Mouse (Mus musculus) gastrocnemius, postnatal 14 days (tissue): ENCODE results near the gene Hoxd13. TPM values are rescaled to one million over a fixed set of nuclear protein-coding genes. Genes with fewer than 3 reads are reported as not detected.

Experiments used
- DNase-seq: peaks from one replicate; pipeline ENCODE4 v3.0.0; 2021; ENCODE audit warnings: mixed read lengths
- intact Hi-C: fragments of 180-260 bp; cut with DNase I; formaldehyde crosslinking; loops from one replicate; pipeline ENCODE4 v1.15.1; 2025; ENCODE audit warnings: low total_unique reads
- total RNA-seq, 2 experiments: library from RNA; stranded (reverse); gene quantifications; 2 replicates each; pipeline ENCODE4 v1.2.3; 2021

Gene Hoxd13
- total RNA-seq, 2 experiments from 2014 or later, result not detected

DNA sequence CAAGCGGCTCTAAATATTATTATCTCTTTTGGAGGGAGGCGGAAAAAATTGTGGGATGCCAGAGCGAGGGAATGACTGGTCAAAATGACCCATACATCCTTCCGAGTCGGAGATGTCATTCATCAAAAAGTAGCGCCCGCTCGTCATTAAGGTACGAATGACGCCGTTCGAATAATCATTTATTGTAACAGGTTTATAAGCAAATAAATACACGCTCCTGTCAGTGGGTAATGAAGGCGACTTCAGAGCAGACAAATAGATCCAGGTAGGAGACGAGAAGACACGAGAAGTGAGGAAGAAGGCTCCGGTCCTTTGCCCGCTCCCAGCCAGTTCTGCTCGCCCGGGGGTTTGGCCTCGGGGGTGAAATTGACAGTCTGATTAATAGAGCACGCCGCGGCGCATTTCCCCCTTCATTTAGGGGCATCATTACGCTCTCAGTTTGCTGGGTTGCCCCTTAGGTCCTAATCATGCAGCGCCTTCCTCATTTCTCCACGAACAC lies 8.6 kb upstream of the Hoxd13 start, which contains the start of gene Evx2:
Gene Evx2 (minus strand): TSS at position 51 of the 499 bp plus-strand sequence.
- intact Hi-C loops, result loop anchor here (5.0 kb wide), 2 partner anchors 357 to 597 kb away; no protein-coding TSS in a partner anchor
- DNase-seq, result no peak

DNA sequence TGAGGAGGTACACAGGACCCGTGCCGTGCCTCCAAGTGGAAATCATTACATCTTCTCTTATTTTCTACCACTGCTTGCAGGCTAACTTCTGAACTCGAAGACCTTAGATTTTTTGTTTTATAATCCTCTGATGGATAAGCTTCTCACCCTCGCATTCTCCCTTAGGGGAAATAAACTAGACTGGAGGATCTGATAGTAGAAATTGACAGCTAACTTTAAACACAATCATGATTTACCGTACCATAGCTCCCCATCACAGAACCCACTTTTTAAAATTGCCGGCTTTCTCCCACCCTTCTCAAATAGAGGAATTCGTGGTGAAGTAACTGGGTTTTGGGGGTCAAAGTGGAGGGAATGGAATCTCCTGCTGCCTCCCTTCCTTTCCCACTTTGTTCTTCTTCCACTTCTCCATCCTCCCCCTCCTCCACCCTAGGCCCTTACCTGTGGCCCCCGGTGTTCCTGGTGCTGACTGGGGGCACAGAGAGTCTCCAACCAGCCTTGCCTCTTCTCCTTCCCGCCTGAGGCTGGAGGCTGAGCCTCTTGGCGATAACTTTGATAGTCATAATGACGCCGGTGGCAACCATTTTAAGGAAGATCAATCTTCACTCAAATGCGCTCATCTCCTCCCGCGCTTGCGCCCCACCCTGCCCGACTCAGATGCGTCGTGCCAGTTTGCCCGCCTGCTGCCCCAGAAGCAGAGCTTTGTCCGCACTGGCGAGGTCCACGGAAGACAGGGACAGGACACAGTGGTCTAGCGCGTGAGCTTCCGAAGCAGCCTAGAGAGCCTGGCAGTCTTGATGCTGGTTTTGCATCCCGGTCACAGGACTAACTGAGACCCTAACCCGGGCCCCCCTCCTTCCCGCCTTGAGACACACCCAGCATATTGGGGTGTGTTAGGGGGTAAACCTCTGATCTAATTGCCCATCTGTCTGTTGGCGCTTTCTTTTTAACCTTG lies 7.4 kb upstream of the Hoxd13 start:
- no peak for DNase-seq
- intact Hi-C loops, result no loop called here

DNA sequence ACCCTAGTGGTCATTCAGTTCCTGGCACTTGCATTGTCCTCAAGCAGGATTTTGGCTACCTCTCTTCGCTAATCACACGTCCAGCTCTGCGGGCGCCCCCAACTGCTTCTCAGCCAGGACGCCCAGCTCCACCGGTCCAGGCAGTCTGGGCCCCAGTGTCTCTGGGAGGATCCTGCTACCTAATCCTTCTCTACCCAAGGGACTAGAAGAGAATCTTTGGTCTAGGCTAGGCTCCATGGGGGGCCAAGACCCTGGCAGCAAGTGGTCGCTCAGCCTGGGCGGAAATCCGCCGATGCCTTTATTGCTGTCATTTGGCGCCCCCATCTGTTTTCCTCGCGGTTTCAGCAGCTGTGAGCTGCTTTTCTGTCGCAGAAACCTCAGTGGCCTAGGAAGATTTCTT lies 6.4 kb upstream of the Hoxd13 start:
- DNase-seq, result no peak
- intact Hi-C loops, result no loop called here

DNA sequence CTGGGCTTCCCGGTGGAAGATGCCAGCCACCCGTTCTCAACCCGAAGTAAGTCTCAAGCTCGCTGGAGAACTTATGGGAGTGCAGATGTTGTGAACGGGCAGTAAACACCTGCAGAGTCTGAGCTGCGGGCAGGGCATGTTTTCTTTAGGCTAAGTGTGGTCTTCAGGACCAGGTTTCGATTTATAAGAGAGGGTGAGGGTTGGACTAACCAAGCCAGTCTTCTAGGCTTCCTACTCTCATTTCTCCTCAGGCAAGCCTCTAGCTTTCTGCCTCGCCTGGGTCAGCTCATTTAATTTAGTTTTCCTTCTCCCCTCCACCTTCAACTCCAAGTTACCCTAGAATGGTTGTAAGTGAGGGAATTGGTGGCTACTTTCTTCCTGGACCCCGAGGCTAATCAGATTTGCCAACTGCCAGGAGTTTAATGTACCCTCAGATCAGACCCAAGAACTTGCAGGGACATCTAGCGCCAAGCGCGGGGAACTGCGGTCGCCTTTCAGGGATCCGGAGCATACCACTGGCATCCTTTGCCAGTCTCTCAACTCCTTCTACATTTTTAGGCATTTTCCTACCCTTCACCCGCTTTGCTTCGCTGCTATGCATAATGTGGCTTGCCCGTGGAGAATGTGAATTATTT lies 4.7 kb upstream of the Hoxd13 start:
- intact Hi-C loops, result no loop called here
- no peak for DNase-seq

DNA sequence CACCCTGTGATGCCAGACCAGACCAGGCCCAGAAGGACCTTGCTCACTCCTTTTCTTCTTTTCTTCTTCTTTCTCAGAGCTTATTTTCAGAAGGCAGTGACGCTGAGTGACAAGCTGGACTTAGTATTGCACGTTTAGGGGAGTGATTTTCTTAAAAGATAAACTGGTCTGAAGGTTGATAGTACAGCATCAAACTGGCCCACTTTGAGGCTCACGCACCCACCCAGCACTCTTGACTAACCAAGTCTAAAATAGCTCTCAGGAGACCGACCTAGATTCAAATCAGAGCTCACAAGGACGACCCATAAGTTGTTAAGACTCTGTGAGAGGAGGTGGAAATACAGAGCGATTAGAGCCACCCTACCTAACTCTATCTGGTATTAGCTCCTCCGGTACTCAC lies 1.7 kb upstream of the Hoxd13 start:
- intact Hi-C loops, result no loop called here

DNA sequence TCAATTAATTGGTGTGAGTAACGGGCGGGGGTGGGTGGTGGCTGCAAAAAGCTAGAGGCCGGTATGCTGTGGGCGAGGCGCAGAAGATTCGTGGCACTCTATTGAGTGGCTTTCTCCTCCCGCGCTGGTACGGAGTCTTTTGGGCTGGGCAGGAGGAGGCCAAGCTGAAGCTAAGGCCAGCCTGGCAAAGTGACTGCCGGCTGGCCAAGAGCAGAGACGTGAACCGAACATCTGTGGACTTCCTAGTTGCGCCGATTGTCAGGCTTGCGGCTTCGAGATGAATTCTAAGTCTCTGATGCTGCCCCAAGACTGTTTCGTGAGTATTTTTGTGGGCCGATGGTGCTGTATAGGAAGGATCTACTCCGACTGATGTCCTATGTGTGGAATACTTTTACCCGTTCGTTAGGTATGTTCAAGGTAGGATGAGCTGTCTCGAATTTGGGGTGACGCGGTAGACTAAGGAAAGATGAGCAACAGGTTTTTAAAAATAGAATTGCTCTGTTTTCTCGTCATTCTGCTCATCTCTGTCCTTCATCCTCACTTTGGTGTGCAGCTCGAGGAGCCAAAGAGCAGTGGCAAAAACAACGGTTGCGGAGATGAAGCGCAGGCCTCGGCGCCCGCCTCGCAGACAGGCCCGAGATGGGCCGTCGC lies 794 bp upstream of the Hoxd13 start:
- intact Hi-C loops, result no loop called here

More for the DNA sequence above, 1.7 kb upstream of the Hoxd13 start:
- no peak for DNase-seq

DNA sequence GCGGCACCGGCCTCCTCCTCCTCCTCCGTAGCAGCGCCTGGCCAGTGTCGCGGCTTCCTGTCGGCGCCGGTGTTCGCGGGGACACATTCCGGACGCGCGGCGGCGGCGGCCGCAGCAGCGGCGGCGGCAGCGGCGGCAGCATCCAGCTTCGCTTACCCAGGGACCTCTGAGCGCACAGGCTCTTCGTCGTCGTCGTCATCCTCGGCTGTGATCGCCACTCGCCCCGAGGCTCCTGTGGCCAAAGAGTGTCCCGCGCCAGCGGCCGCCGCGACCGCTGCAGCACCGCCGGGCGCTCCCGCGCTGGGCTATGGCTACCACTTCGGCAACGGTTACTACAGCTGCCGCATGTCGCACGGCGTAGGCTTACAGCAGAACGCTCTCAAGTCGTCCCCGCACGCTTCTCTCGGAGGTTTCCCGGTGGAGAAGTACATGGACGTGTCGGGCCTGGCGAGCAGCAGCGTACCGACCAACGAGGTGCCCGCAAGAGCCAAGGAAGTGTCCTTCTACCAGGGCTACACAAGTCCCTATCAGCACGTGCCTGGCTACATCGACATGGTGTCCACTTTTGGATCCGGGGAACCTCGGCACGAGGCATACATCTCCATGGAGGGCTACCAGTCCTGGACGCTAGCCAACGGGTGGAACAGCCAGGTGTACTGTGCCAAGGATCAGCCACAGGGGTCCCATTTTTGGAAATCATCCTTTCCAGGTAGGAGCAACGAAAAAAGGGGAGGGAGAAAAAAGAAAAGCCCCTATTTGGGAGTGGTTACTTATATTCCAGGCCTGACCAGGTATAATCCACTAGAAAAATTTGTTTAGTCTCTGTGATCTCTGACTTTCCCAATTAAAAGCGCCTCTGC lies 490 bp downstream of the Hoxd13 start:
- intact Hi-C loops, result no loop called here
- no peak for DNase-seq

More for the DNA sequence above, 794 bp upstream of the Hoxd13 start:
- no peak for DNase-seq

DNA sequence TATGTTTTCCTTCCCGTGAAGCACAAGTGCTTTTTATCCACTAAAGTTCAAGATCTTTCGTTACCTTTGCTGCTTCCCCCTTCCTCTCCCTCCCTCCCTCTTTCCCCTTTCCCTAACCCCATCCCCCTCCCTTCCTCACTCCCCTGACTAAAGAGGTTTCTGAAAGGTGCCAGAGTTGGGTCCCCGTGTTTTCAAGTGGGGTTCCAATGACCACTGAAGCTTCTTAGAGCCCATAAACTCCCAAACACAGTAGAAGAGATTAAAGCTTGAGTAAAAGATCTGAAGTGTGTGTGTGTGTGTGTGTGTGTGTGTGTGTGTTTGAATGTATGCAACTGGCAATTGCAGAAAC lies 1.1 kb downstream of the Hoxd13 start:
- intact Hi-C loops, result no loop called here
- DNase-seq, result no peak

DNA sequence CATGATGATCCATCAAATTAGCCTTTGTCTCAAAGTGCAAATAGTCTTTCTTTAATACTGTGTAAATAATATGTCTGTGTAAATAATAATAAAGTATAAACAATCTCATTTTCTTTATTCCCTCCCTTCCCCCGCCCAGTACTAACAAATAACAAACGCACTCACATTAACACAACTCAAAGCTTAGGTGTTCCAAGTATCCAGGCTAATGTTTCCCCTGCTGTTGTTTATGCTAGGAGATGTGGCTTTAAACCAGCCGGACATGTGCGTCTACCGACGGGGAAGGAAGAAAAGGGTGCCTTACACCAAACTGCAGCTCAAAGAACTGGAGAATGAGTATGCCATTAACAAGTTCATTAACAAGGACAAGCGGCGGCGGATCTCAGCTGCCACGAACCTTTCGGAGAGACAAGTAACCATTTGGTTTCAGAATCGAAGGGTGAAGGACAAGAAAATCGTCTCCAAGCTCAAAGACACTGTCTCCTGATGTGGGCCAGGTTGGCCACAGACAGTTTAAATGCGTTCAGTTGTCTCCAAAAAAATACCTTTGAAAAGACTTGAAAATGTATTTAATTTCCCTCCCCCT lies 1.6 kb downstream of the Hoxd13 start:
- no peak for DNase-seq
- intact Hi-C loops, result loop anchor here (5.0 kb wide), 2 partner anchors 602 to 702 kb away; no protein-coding TSS in a partner anchor

DNA sequence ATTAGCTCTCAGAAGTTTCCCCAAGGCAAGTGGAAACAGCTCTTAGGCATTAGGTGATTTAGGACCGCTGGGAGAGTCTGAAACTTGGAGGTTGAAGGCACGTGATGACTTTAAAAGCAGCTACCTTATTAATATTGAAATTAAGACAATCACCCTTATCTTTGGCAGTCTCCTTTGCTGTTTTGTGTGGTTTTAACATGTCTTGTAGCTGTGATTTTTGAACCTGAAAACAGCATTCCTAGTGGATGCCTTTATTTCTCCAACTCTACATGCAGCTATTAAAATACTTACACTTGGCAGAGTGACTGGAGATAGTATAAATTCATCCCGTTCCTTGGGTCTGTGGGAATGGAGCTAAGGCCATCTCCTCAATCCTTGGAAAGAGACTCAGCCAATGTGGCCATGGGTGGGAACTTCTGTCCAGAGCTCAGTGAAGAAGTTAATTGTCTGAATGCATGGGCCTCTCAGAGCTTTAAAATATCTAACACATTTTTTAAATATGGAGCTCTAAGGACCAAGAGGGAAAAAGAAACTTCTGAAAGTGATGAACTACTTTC lies 2.6 kb downstream of the Hoxd13 start:
- intact Hi-C loops, result loop anchor here (5.0 kb wide), 2 partner anchors 603 to 703 kb away; no protein-coding TSS in a partner anchor

DNA sequence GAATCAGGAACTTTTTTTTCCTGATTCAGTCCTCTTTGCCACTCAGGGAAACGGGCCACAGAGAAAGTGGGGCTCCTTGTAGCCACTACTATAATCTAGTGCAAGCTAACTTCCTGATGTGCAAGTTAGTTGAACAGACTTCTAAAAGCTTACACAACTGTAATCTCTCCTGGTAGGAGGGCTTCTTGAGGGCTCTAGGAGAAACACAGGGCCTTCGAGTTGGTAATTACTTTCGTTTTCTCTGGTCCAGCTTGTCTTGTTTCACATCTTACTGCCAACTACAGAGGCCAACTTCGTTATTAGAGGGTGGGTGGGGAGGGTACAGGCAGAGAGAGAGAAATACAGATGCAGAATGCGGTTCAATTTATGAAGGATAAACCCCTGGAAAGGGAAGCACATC lies 3.7 kb downstream of the Hoxd13 start:
- intact Hi-C loops, result loop anchor here (5.0 kb wide), 2 partner anchors 605 to 705 kb away; no protein-coding TSS in a partner anchor
- no peak for DNase-seq

More for the DNA sequence above, 2.6 kb downstream of the Hoxd13 start:
- no peak for DNase-seq

DNA sequence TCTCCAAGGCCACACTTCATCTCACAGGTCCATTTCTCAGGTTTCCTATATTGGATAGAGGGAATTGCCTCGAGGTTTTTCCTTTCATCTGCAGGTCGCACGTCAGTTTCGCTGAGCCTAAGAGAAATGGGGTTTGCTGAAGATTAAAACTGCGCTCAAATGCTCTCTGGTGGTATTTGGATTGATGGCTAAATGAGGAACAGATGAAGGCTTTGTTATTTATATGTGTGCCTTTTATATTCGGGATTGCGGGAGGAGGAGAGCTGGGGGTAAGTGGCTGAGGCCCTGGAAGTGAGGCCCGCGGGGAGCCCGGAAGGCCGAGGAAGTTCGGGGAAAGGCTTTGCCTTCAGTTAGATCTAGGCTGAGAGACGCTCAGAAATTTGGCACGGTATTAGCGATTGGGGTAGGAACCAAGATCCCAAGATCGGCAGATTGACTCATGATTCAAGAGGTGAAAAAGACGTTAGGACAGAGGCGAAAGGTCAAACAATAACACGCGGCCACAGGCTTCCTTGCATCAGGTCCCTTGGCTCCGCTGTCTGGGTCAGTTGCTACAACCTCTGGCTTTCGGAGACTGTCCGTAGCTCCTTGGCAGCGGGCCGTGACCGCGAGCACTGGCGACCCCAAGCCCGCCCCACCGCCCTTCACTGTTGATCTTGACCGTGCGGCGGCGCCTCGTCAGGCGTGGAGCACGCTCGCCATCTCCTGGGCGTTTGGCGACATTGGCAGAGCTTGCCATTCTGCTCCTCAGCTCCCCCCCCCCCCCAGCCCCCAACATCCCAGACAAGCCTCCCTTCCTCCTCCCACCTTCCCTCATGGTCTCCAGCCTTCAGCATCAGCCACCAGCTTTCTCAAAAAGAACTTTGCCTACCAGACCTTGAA lies 4.6 kb downstream of the Hoxd13 start:
- intact Hi-C loops, result loop anchor here (5.0 kb wide), 2 partner anchors 605 to 705 kb away; no protein-coding TSS in a partner anchor
- no peak for DNase-seq

DNA sequence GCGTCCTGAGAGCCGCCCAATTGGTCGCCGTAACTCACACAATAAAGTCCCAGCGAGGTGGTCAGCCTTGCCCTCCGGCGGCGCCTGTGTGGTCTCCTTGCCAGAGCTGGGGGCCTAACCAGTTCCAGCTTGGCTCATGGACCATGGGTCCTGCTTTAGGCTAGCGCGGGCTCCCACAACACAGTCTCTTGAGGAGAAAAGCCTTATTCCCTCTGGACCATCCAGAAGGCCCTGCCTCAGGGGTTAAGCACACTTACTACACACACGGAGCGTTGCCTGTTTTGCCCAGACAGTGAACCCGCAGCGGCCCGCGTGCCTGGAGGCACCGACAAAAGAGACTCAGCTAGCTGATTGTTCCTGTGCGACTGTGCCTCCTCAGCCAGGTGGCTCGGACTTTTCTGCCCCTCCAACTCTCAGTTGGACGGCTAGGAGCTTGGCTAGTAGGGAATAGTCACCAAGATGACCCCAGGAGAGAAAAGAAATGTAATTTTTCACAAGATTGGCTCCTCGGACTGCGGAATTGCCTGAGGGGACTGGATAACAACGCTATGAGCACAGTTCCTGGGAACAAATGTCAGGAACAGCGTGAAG lies 5.8 kb downstream of the Hoxd13 start:
- no peak for DNase-seq
- intact Hi-C loops, result loop anchor here (5.0 kb wide), 2 partner anchors 607 to 707 kb away; no protein-coding TSS in a partner anchor

DNA sequence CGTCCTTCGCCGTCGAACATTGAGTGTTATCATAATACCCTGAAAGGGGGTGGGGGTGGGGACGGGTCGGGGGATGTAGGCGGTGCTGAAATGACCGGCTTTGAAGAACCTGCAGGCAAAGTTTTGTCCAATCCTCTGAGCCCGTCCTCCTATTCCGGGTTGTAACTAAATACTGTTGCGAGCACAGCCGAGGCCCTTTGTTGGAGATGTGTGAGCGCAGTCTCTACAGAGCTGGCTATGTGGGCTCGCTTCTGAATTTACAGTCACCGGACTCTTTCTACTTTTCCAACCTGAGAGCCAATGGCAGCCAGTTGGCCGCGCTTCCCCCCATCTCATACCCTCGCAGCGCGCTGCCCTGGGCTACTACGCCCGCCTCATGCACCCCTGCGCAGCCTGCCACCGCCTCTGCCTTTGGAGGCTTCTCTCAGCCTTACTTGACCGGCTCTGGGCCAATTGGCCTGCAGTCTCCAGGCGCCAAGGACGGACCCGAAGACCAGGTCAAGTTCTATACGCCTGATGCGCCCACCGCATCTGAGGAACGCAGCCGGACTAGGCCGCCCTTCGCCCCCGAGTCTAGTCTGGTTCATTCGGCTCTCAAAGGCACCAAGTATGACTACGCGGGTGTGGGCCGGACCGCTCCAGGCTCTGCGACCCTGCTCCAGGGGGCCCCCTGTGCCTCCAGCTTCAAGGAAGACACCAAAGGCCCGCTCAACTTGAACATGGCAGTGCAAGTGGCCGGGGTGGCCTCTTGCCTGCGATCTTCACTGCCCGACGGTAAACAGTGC lies 7.0 kb downstream of the Hoxd13 start, which contains the start of gene Hoxd12:
Gene Hoxd12 (plus strand): TSS at position 133 of the 785 bp plus-strand sequence.
- DNase-seq, result no peak
- intact Hi-C loops, result loop anchor here (5.0 kb wide), 2 partner anchors 608 to 708 kb away; no protein-coding TSS in a partner anchor

DNA sequence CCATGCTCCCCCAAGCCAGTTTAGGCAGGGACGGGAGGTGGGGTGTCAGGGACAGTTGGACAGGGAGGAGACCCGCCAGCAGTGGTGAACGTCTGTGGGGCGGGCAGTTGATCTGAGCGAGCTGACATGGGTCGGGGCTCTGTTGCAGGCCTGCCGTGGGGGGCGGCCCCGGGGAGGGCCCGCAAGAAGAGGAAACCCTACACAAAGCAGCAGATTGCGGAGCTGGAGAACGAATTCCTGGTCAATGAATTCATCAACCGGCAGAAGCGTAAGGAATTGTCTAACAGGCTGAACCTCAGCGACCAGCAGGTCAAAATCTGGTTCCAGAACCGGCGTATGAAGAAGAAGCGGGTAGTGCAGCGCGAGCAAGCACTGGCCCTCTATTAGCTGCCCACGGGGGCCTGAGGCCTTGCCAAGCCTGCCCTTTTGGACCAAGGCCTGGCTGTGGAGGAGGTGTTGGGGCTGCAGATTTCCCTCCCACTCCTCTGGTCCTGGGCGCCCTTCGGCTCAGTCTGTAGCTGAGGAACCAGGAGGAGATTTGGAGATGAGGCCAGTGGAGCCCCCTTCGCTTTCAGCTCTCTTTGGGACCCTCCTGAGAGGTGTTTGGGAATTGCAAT lies 7.7 kb downstream of the Hoxd13 start:
- no peak for DNase-seq
- intact Hi-C loops, result no loop called here
